Mouse (Mus musculus) kidney, embryonic 14.5 days (tissue): ENCODE measurements around the gene Ngly1. TPM values are rescaled to one million over a fixed set of nuclear protein-coding genes. Genes with fewer than 3 reads are reported as not detected.

Experiments
- ATAC-seq: fragments of 200-750 bp; cut with Nextera tagmentation; 2 replicates; pipeline ENCODE4 v1.8.0; 2017; ENCODE audit warnings: moderate number of reproducible peaks, mild to moderate bottlenecking, moderate TSS enrichment, moderate library complexity; ENCODE audit not compliant: low FRiP score, low TSS enrichment
- H3K27ac ChIP-seq: fragments of 300-500 bp; sonication (generic); 2 replicates; pipeline ENCODE4 v1.5.1; 2014; ENCODE audit warnings: low read depth, mild to moderate bottlenecking, low read length, moderate library complexity, mixed read lengths
- H3K27me3 ChIP-seq: fragments of 300-500 bp; sonication (generic); 2 replicates; pipeline ENCODE4 v1.6.1; 2014; ENCODE audit warnings: mild to moderate bottlenecking, low read length; ENCODE audit not compliant: control insufficient read depth, insufficient read depth
- H3K36me3 ChIP-seq: fragments of 300-500 bp; sonication (generic); 2 replicates; pipeline ENCODE4 v1.6.1; 2014; ENCODE audit warnings: low read length, mixed read lengths; ENCODE audit not compliant: control insufficient read depth, insufficient read depth
- H3K4me1 ChIP-seq: fragments of 300-500 bp; sonication (generic); 2 replicates; pipeline ENCODE4 v1.6.1; 2014; ENCODE audit warnings: low read length, mixed read lengths; ENCODE audit not compliant: control insufficient read depth, insufficient read depth
- H3K4me2 ChIP-seq: fragments of 300-500 bp; sonication (generic); replicated peaks from 2 replicates; pipeline ENCODE4 v1.6.1; 2014; ENCODE audit warnings: low read depth, mild to moderate bottlenecking, low read length
- H3K4me3 ChIP-seq: fragments of 300-500 bp; sonication (generic); 2 replicates; pipeline ENCODE4 v1.5.1; 2014; ENCODE audit warnings: mild to moderate bottlenecking, low read length
- H3K9ac ChIP-seq: fragments of 300-500 bp; sonication (generic); 2 replicates; pipeline ENCODE4 v1.6.1; 2014; ENCODE audit warnings: low read depth, mild to moderate bottlenecking, low read length, moderate library complexity
- H3K9me3 ChIP-seq: fragments of 300-500 bp; sonication (generic); 2 replicates; pipeline ENCODE4 v1.6.1; 2016; ENCODE audit warnings: low read length; ENCODE audit not compliant: control insufficient read depth
- WGBS: fragments of 180-500 bp; shearing (Covaris S2); extraction: QIAGEN DNeasy Blood & Tissue Kit; methylation state at CpG from one replicate; pipeline ENCODE4 v1.1.7; 2014; 5-methylcytosine and 5-hydroxymethylcytosine counted together
- polyA plus RNA-seq: library from polyadenylated mRNA; unstranded; fragments of >200 nt; fragmentation: Nextera tagmentation; extraction: Ambion mirVana; gene quantifications from 2 replicates; pipeline ENCODE4 v1.2.1, GENCODE M21; 2014

Gene Ngly1
- polyA plus RNA-seq, 1 experiment from 2014 or later: 36.6 TPM

- Histone ChIP-seq H3K27ac (no peak overlapping the region), H3K4me2 (peak overlapping the region; percentile 82; the same call in 1 of the 2 replicates), H3K9me3 (no peaks in the 10 kb centered on the region), H3K4me3 (peak overlapping the region; percentile 72; the same call in 1 of the 2 replicates), H3K27me3 (no peaks in the 10 kb centered on the region), H3K36me3 (no peaks in the 10 kb centered on the region), H3K9ac (no peak overlapping the region), H3K4me1 (peaks cover 4% of the 10 kb centered on the region; the same call in 1 of the 2 replicates)
- ATAC-seq: no peak
- 72% methylated on average over 3 of the region's 3 CpGs for WGBS
These were observed 945 bp upstream of the Ngly1 start for GRCm38 (mm10) chr14:16248135-16248534.

- peak overlapping the region; percentile 82 for H3K4me2 ChIP-seq
- peaks cover 4% of the 10 kb centered on the region; the same call in 1 of the 2 replicates for H3K4me1 ChIP-seq
- ATAC-seq: peak; percentile 38
- peak overlapping the region; percentile 72 for H3K4me3 ChIP-seq
- H3K27me3 ChIP-seq: no peaks in the 10 kb centered on the region
- no peaks in the 10 kb centered on the region for H3K36me3 ChIP-seq
- H3K9ac ChIP-seq: peak overlapping the region; percentile 94
- no peaks in the 10 kb centered on the region for H3K9me3 ChIP-seq
- WGBS: 16% methylated on average over 9 of the region's 9 CpGs
- no peak overlapping the region for H3K27ac ChIP-seq
These were observed 400 bp upstream of the Ngly1 start for GRCm38 (mm10) chr14:16248603-16249157.

DNA sequence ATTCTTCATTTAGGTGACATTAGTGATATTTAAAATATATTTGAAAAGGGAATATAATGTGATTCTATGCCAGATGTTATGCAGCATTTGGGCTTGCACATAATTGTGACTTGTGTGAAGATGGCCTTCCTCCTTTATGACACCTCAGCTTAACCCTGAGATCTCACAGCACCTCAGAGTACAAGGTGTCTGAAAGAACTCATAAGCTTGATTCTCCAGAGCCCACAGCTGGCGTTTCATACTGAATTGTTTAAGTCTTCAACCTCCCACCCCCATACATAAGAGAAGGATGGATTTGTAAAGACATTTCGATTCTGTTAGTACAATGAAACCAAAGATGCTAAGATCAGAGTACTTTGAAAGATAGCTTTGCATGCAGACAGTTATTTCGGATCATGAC lies 1.0 kb downstream of the Ngly1 start:
- H3K27ac ChIP-seq: no peak overlapping the region
- H3K4me3 ChIP-seq: peak overlapping the region; percentile 72
- peak overlapping the region; percentile 82 for H3K4me2 ChIP-seq
- 71% methylated on average over 3 of the region's 3 CpGs for WGBS
- no peak for ATAC-seq
- peaks cover 4% of the 10 kb centered on the region; the same call in 1 of the 2 replicates for H3K4me1 ChIP-seq
- H3K36me3 ChIP-seq: peaks cover under 1% of the 10 kb centered on the region; the same call in 1 of the 2 replicates
- no peaks in the 10 kb centered on the region for H3K9me3 ChIP-seq
- H3K9ac ChIP-seq: peak overlapping the region; percentile 94; the same call in 1 of the 2 replicates
- no peaks in the 10 kb centered on the region for H3K27me3 ChIP-seq

GRCm38 (mm10) chr14:16255745-16256144 lies 6.7 kb downstream of the Ngly1 start:
- H3K4me1 ChIP-seq: no peaks in the 10 kb centered on the region
- H3K4me3 ChIP-seq: no peak overlapping the region
- H3K9ac ChIP-seq: no peak overlapping the region
- H3K9me3 ChIP-seq: no peaks in the 10 kb centered on the region
- no peak overlapping the region for H3K27ac ChIP-seq
- peaks cover 19% of the 10 kb centered on the region; the same call in 1 of the 2 replicates for H3K36me3 ChIP-seq
- H3K27me3 ChIP-seq: no peaks in the 10 kb centered on the region
- 90% methylated on average over 3 of the region's 3 CpGs for WGBS
- ATAC-seq: no peak
- H3K4me2 ChIP-seq: no peak overlapping the region

- no peak overlapping the region for H3K27ac ChIP-seq
- H3K27me3 ChIP-seq: no peaks in the 10 kb centered on the region
- H3K4me1 ChIP-seq: no peaks in the 10 kb centered on the region
- H3K4me3 ChIP-seq: no peak overlapping the region
- H3K4me2 ChIP-seq: no peak overlapping the region
- no peak overlapping the region for H3K9ac ChIP-seq
- ATAC-seq: no peak
- peaks cover 20% of the 10 kb centered on the region; the same call in 1 of the 2 replicates for H3K36me3 ChIP-seq
- no peaks in the 10 kb centered on the region for H3K9me3 ChIP-seq
- 74% methylated on average over 2 of the region's 2 CpGs for WGBS
These were observed 7.1 kb downstream of the Ngly1 start for GRCm38 (mm10) chr14:16256209-16256608.

- peaks cover 19% of the 10 kb centered on the region; the same call in 1 of the 2 replicates for H3K36me3 ChIP-seq
- no peak overlapping the region for H3K4me2 ChIP-seq
- 85% methylated on average over 6 of the region's 6 CpGs for WGBS
- no peak for ATAC-seq
- H3K27me3 ChIP-seq: no peaks in the 10 kb centered on the region
- H3K27ac ChIP-seq: no peak overlapping the region
- no peak overlapping the region for H3K9ac ChIP-seq
- H3K4me3 ChIP-seq: no peak overlapping the region
- no peaks in the 10 kb centered on the region for H3K9me3 ChIP-seq
- H3K4me1 ChIP-seq: no peaks in the 10 kb centered on the region
These were observed 11.5 kb downstream of the Ngly1 start for GRCm38 (mm10) chr14:16260541-16260940.

DNA sequence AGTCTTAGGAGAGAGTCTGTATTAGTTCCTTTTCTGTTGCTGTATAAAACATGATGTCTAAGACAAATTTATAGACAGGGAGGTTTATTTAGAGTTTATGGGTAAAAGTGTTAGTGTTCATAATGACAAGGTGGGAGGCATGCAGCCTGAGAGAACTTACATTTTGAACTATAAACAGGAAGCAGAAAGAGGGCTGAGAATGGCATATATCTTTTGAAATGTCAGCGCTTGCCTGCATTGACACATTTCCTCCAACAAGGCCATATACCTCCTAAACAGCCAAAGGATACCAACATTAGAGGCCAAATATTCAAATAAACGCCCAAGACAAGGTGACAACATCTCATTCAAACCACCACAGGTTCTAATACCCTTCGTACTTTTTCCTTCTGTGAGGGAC lies 12.8 kb downstream of the Ngly1 start:
- Histone ChIP-seq H3K4me1 (no peaks in the 10 kb centered on the region), H3K27me3 (no peaks in the 10 kb centered on the region), H3K4me3 (no peak overlapping the region), H3K27ac (no peak overlapping the region), H3K9me3 (no peaks in the 10 kb centered on the region), H3K9ac (no peak overlapping the region), H3K4me2 (no peak overlapping the region), H3K36me3 (peaks cover 8% of the 10 kb centered on the region; the same call in 1 of the 2 replicates)
- ATAC-seq: no peak
- 73% methylated on average over 3 of the region's 3 CpGs for WGBS

DNA sequence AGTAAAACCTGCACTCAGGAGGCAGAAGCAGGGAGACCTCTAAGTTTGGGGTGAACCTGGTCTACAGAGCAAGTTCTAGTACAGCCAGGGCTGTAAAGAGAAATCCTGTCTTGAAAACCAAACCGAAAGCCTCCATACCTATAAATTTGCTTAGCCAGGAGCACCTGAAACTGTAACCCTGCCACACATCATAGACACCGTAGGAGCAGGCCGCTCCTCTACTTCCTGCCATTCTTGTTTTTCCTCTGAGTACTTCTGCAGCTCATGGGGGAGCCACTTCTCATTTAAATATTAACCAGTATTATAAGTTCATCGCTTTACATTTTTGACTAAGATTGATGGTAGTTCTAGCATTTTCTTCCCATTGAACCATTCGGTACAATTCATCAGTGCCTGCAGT lies 17.9 kb downstream of the Ngly1 start:
- H3K4me2 ChIP-seq: no peak overlapping the region
- H3K27me3 ChIP-seq: no peaks in the 10 kb centered on the region
- 88% methylated on average over 5 of the region's 5 CpGs for WGBS
- H3K9me3 ChIP-seq: no peaks in the 10 kb centered on the region
- H3K4me3 ChIP-seq: no peak overlapping the region
- ATAC-seq: no peak
- no peaks in the 10 kb centered on the region for H3K4me1 ChIP-seq
- H3K27ac ChIP-seq: no peak overlapping the region
- H3K36me3 ChIP-seq: peaks cover 2% of the 10 kb centered on the region; the same call in 1 of the 2 replicates
- H3K9ac ChIP-seq: no peak overlapping the region

DNA sequence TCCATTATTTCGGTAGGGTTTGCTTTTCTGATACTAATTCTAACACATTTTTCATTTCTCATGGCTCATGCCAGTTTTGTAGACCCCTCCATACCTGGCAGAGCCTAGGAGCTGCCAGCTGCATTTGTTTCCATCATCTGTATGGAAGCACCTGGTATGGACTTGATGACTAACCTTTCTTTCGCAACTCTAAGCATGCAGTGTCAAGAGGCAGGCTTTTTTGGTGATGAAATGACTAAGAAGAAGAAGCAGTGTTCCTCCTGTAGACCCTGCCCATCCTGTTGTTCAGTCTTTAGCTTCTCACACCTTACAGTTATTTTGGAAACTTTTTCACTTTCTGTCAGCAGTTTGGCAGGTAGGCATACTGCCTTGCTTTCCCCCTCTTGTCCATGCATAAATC lies 20.7 kb downstream of the Ngly1 start:
- Histone ChIP-seq H3K27me3 (no peaks in the 10 kb centered on the region), H3K9ac (no peak overlapping the region), H3K36me3 (peaks cover 2% of the 10 kb centered on the region; the same call in 1 of the 2 replicates), H3K9me3 (no peaks in the 10 kb centered on the region), H3K4me2 (no peak overlapping the region), H3K4me3 (no peak overlapping the region), H3K4me1 (no peaks in the 10 kb centered on the region), H3K27ac (no peak overlapping the region)
- no peak for ATAC-seq
- WGBS: 96% methylated on average over 2 of the region's 2 CpGs
